Mouse (Mus musculus) hindbrain, embryonic 15.5 days (tissue): ENCODE measurements around the gene Adcy5. TPM values are rescaled to one million over a fixed set of nuclear protein-coding genes. Genes with fewer than 3 reads are reported as not detected.

Source experiments
- ATAC-seq: fragments of 200-750 bp; cut with Nextera tagmentation; 2 replicates; pipeline ENCODE4 v1.8.0; 2017; ENCODE audit warnings: low read depth, moderate number of reproducible peaks, moderate TSS enrichment; ENCODE audit not compliant: low FRiP score
- H3K27ac ChIP-seq: fragments of 300-500 bp; sonication (generic); replicated peaks from 2 replicates; pipeline ENCODE4 v1.5.1; 2015; ENCODE audit warnings: mild to moderate bottlenecking, inconsistent platforms
- H3K27me3 ChIP-seq: fragments of 300-500 bp; sonication (generic); 2 replicates; pipeline ENCODE4 v1.6.1; 2015; ENCODE audit warnings: control low read depth, inconsistent platforms
- H3K36me3 ChIP-seq: fragments of 300-500 bp; sonication (generic); 2 replicates; pipeline ENCODE4 v1.6.1; 2015; ENCODE audit warnings: control low read depth, inconsistent platforms
- H3K4me1 ChIP-seq: fragments of 300-500 bp; sonication (generic); replicated peaks from 2 replicates; pipeline ENCODE4 v1.6.1; 2015; ENCODE audit warnings: control low read depth, inconsistent platforms
- H3K4me2 ChIP-seq: fragments of 300-500 bp; sonication (generic); 2 replicates; pipeline ENCODE4 v1.6.1; 2015; ENCODE audit warnings: moderate library complexity, mild to moderate bottlenecking, inconsistent platforms
- H3K4me3 ChIP-seq: fragments of 300-500 bp; sonication (generic); 2 replicates; pipeline ENCODE4 v1.5.1; 2015; ENCODE audit warnings: mild to moderate bottlenecking, inconsistent platforms
- H3K9ac ChIP-seq: fragments of 300-500 bp; sonication (generic); 2 replicates; pipeline ENCODE4 v1.6.1; 2015; ENCODE audit warnings: inconsistent platforms
- H3K9me3 ChIP-seq: fragments of 300-500 bp; sonication (generic); 2 replicates; pipeline ENCODE4 v1.6.1; 2016; ENCODE audit warnings: control low read depth, inconsistent platforms
- WGBS: fragments of 180-500 bp; shearing (Covaris S2); methylation state at CpG from one replicate; pipeline ENCODE4 v1.1.7; 2015; 5-methylcytosine and 5-hydroxymethylcytosine counted together
- polyA plus RNA-seq: library from polyadenylated mRNA; unstranded; fragments of >200 nt; fragmentation: Nextera tagmentation; extraction: Ambion mirVana; gene quantifications from 2 replicates; pipeline ENCODE4 v1.2.1, GENCODE M21; 2015

Adcy5 gene
- polyA plus RNA-seq, 1 experiment from 2014 or later = 7.6 TPM

- H3K4me3 ChIP-seq = no peak overlapping the region
- no peak overlapping the region for H3K27ac ChIP-seq
- H3K36me3 ChIP-seq = peaks cover 17% of the 10 kb centered on the region
- H3K4me1 ChIP-seq = no peaks in the 10 kb centered on the region
- no peak for ATAC-seq
- no peaks in the 10 kb centered on the region for H3K27me3 ChIP-seq
- WGBS = 92% methylated on average over 2 of the region's 2 CpGs
- H3K9ac ChIP-seq = no peak overlapping the region
- no peaks in the 10 kb centered on the region for H3K9me3 ChIP-seq
- no peak overlapping the region for H3K4me2 ChIP-seq
Observed at GRCm38 (mm10) chr16:35282456-35282855, 127.8 kb downstream of the Adcy5 start.

GRCm38 (mm10) chr16:35285821-35286220, 131.1 kb downstream of the Adcy5 start:
- Histone ChIP-seq H3K27me3 (no peaks in the 10 kb centered on the region), H3K36me3 (peaks cover 22% of the 10 kb centered on the region), H3K9me3 (no peaks in the 10 kb centered on the region), H3K4me3 (no peak overlapping the region), H3K4me2 (no peak overlapping the region), H3K9ac (no peak overlapping the region), H3K4me1 (no peaks in the 10 kb centered on the region), H3K27ac (no peak overlapping the region)
- 73% methylated on average over 9 of the region's 9 CpGs for WGBS
- ATAC-seq = no peak

DNA sequence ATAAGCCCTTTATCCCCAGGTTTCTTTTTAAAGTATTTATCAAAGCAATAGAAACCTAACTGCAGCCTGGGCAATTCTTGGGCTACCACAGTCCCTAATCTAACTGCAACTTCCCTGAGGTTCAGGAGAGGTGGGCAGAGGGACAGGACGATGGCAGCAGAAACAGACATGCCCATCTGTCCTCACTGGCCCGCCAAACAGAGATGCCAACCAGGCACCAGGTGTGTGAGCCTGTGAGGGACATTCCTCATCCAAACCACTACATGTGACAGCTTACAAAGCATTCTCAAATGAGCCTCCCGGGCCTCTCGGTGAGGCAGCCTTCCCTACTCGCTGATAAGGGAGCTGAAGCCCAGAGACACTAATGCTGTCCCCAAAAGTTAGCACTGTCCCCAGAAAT, 132.6 kb downstream of the Adcy5 start:
- 86% methylated on average over 5 of the region's 5 CpGs for WGBS

GRCm38 (mm10) chr16:35297786-35298185, 143.1 kb downstream of the Adcy5 start:
- ATAC-seq = no peak
- Histone ChIP-seq H3K36me3 (peaks cover 23% of the 10 kb centered on the region), H3K9me3 (no peaks in the 10 kb centered on the region), H3K4me2 (no peak overlapping the region), H3K27ac (no peak overlapping the region), H3K4me1 (no peaks in the 10 kb centered on the region), H3K9ac (no peak overlapping the region), H3K4me3 (no peak overlapping the region), H3K27me3 (no peaks in the 10 kb centered on the region)
- 82% methylated on average over 5 of the region's 5 CpGs for WGBS

More for the DNA sequence above, 132.6 kb downstream of the Adcy5 start:
- Histone ChIP-seq H3K27ac (no peak overlapping the region), H3K4me1 (no peaks in the 10 kb centered on the region), H3K4me3 (no peak overlapping the region), H3K36me3 (peaks cover 22% of the 10 kb centered on the region), H3K9ac (no peak overlapping the region), H3K9me3 (no peaks in the 10 kb centered on the region), H3K4me2 (no peak overlapping the region), H3K27me3 (no peaks in the 10 kb centered on the region)
- no peak for ATAC-seq

DNA sequence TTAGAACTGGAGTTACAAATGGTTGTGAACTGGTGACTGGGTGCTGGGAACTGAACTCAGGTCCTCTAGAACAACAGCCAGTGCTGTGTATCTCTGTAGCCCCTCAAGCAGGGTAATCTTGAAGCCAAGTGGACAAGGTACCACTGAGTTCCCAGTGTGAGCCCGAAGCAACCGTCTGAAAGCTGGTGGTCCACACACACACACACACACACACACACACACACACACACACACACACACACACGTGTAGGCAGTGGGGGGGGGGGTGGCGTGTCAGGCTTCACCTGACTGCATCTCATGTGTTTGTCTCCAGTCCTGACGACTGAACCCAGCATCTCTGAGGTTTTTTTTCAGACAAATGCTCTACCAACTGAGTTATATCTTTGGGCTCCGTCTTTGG, 145.5 kb downstream of the Adcy5 start:
- 88% methylated on average over 6 of the region's 6 CpGs for WGBS
- peaks cover 26% of the 10 kb centered on the region for H3K36me3 ChIP-seq

GRCm38 (mm10) chr16:35302441-35303280, 148.0 kb downstream of the Adcy5 start:
- Histone ChIP-seq H3K9ac (no peak overlapping the region), H3K27ac (no peak overlapping the region), H3K4me2 (no peak overlapping the region), H3K36me3 (peaks cover 26% of the 10 kb centered on the region), H3K4me3 (no peak overlapping the region), H3K27me3 (no peaks in the 10 kb centered on the region), H3K9me3 (no peaks in the 10 kb centered on the region), H3K4me1 (no peaks in the 10 kb centered on the region)
- no peak for ATAC-seq
- WGBS = 59% methylated on average over 7 of the region's 7 CpGs

More for the DNA sequence above, 145.5 kb downstream of the Adcy5 start:
- H3K4me2 ChIP-seq = no peak overlapping the region
- no peaks in the 10 kb centered on the region for H3K4me1 ChIP-seq
- no peak for ATAC-seq
- no peaks in the 10 kb centered on the region for H3K9me3 ChIP-seq
- no peaks in the 10 kb centered on the region for H3K27me3 ChIP-seq
- H3K4me3 ChIP-seq = no peak overlapping the region
- no peak overlapping the region for H3K9ac ChIP-seq
- H3K27ac ChIP-seq = no peak overlapping the region

- peaks cover 22% of the 10 kb centered on the region for H3K36me3 ChIP-seq
- no peak for ATAC-seq
Observed at GRCm38 (mm10) chr16:35303721-35304120, 149.0 kb downstream of the Adcy5 start.

DNA sequence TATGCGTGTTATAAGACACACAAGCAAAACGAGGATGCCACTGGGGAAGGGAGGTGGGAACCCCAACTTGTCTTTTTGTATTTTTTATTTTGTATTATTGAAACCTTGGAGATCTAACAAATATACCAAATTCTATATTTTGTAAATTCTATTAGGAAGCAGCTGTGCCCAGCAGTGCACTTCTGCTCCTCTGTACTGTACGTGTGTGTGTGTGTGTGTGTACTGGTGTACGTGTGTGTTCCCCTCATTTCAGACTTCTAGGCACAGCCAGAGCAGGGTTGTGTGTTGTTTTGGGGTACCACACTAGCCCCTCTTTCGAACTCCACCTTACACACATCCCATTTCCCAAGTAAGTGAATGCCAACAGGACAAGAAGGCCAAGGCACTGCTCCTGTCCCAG, 149.7 kb downstream of the Adcy5 start:
- no peak for ATAC-seq
- no peaks in the 10 kb centered on the region for H3K4me1 ChIP-seq
- H3K27ac ChIP-seq = no peak overlapping the region
- no peak overlapping the region for H3K4me3 ChIP-seq
- no peak overlapping the region for H3K4me2 ChIP-seq
- no peak overlapping the region for H3K9ac ChIP-seq
- no peaks in the 10 kb centered on the region for H3K9me3 ChIP-seq
- H3K36me3 ChIP-seq = peaks cover 15% of the 10 kb centered on the region
- 91% methylated on average over 5 of the region's 5 CpGs for WGBS
- no peaks in the 10 kb centered on the region for H3K27me3 ChIP-seq

More at GRCm38 (mm10) chr16:35303721-35304120, 149.0 kb downstream of the Adcy5 start:
- no peak overlapping the region for H3K27ac ChIP-seq
- no peak overlapping the region for H3K4me2 ChIP-seq
- H3K4me3 ChIP-seq = no peak overlapping the region
- H3K9me3 ChIP-seq = no peaks in the 10 kb centered on the region
- H3K9ac ChIP-seq = no peak overlapping the region
- 94% methylated on average over 6 of the region's 6 CpGs for WGBS
- H3K4me1 ChIP-seq = no peaks in the 10 kb centered on the region
- no peaks in the 10 kb centered on the region for H3K27me3 ChIP-seq

DNA sequence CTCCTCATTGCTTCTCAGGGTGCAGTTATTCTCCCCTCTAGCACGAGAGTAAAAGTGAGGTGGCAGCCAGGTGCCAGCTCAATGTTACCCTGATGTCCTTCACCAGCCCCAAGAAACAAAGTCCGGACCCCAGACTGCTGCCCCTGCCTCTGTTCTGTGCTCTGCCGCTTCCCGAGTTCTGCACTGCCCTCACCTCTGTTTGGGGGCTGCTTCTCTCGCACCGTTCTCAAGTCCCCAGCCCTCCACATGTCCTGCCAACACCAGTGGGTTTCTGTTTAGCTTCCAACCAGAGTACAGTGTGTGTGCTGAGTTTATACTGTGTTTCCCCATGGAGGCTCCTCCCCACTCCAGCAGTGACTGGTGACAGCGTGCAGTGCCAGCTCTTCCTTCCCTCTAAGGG, 150.5 kb downstream of the Adcy5 start:
- WGBS = 90% methylated on average over 7 of the region's 7 CpGs
- Histone ChIP-seq H3K9ac (no peak overlapping the region), H3K27me3 (no peaks in the 10 kb centered on the region), H3K4me2 (no peak overlapping the region), H3K4me1 (no peaks in the 10 kb centered on the region), H3K4me3 (no peak overlapping the region), H3K9me3 (no peaks in the 10 kb centered on the region), H3K27ac (no peak overlapping the region), H3K36me3 (peaks cover 9% of the 10 kb centered on the region; the same call in 1 of the 2 replicates)
- ATAC-seq = no peak

DNA sequence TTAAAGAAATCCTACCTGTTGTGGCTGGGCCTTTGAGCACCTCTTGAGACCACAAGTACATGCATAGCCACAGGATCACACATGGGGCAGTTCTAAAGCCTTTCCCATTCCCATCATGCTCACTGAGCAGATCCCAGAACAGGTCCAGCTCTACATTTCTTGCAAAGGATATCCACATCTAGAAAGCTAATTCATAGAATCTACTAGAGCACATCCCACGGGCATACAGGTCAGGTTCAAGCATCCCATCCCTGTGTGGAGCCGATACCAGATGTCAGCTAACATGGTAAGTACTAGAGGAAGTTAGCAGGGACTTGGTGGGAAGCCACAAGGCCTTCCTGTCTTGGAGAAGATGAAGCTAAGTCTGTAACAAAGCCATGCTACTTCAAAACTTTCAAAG, 152.0 kb downstream of the Adcy5 start:
- no peak overlapping the region for H3K9ac ChIP-seq
- no peaks in the 10 kb centered on the region for H3K9me3 ChIP-seq
- H3K27ac ChIP-seq = no peak overlapping the region
- no peak for ATAC-seq
- H3K4me2 ChIP-seq = no peak overlapping the region
- H3K36me3 ChIP-seq = peaks cover 9% of the 10 kb centered on the region; the same call in 1 of the 2 replicates
- 84% methylated on average over 2 of the region's 2 CpGs for WGBS
- H3K27me3 ChIP-seq = no peaks in the 10 kb centered on the region
- peaks cover under 1% of the 10 kb centered on the region; the same call in 1 of the 2 replicates for H3K4me1 ChIP-seq
- H3K4me3 ChIP-seq = no peak overlapping the region

- WGBS = 95% methylated on average over 2 of the region's 2 CpGs
- ATAC-seq = no peak
- no peak overlapping the region for H3K27ac ChIP-seq
Observed at GRCm38 (mm10) chr16:35307331-35307730, 152.7 kb downstream of the Adcy5 start.

GRCm38 (mm10) chr16:35308016-35308415, 153.3 kb downstream of the Adcy5 start:
- ATAC-seq = no peak
- Histone ChIP-seq H3K4me3 (no peak overlapping the region), H3K4me1 (peaks cover 6% of the 10 kb centered on the region; the same call in 1 of the 2 replicates), H3K36me3 (peaks cover 9% of the 10 kb centered on the region; the same call in 1 of the 2 replicates), H3K9me3 (no peaks in the 10 kb centered on the region), H3K4me2 (no peak overlapping the region), H3K9ac (no peak overlapping the region), H3K27me3 (no peaks in the 10 kb centered on the region), H3K27ac (no peak overlapping the region)
- 92% methylated on average over 6 of the region's 6 CpGs for WGBS

More at GRCm38 (mm10) chr16:35307331-35307730, 152.7 kb downstream of the Adcy5 start:
- H3K4me2 ChIP-seq = no peak overlapping the region
- no peak overlapping the region for H3K9ac ChIP-seq
- no peaks in the 10 kb centered on the region for H3K9me3 ChIP-seq
- peaks cover 9% of the 10 kb centered on the region; the same call in 1 of the 2 replicates for H3K36me3 ChIP-seq
- no peak overlapping the region for H3K4me3 ChIP-seq
- no peaks in the 10 kb centered on the region for H3K27me3 ChIP-seq
- H3K4me1 ChIP-seq = peaks cover 6% of the 10 kb centered on the region; the same call in 1 of the 2 replicates
